Mouse (Mus musculus) gastrocnemius, adult 18-20 months (tissue): ENCODE measurements around the gene Lpcat1. TPM values are rescaled to one million over a fixed set of nuclear protein-coding genes. Genes with fewer than 3 reads are reported as not detected.

Source experiments
- DNase-seq: peaks from one replicate; pipeline ENCODE4 v3.0.0; 2021; ENCODE audit warnings: low spot score
- total RNA-seq, 2 experiments: library from RNA; stranded (reverse); gene quantifications; 2 replicates each; pipeline ENCODE4 v1.2.3; 2021

Lpcat1 gene
- total RNA-seq, 2 experiments from 2014 or later: 2.3 to 2.4 TPM

- DNase-seq: no peak
Observed at GRCm38 (mm10) chr13:73535287-73535686, 68.3 kb downstream of the Lpcat1 start.

GRCm38 (mm10) chr13:73536403-73536821, 69.4 kb downstream of the Lpcat1 start, which contains the start of gene Slc6a3:
Gene Slc6a3, plus strand, starts transcription at chr13:73536747.
- no peak for DNase-seq

- DNase-seq: no peak
Observed at GRCm38 (mm10) chr13:73536824-73537223, 69.8 kb downstream of the Lpcat1 start.

- no peak for DNase-seq
Observed at GRCm38 (mm10) chr13:73564201-73564600, 97.2 kb downstream of the Lpcat1 start.

Other genes with a start within 250 kb of the Lpcat1 start
- not detected for gene Irx4, start 206.7 kb upstream of the Lpcat1 start, total RNA-seq
- gene Mrpl36, start 138.7 kb upstream of the Lpcat1 start, total RNA-seq: 10 to 100 TPM; 44.3 to 49.4 TPM
- gene Ndufs6, start 138.7 kb upstream of the Lpcat1 start, total RNA-seq: 100 to 1,000 TPM; 433 to 453 TPM
- gene Slc6a3, start 69.5 kb downstream of the Lpcat1 start, total RNA-seq: not detected
- 10 to 100 TPM; 30.0 to 36.6 TPM for gene Clptm1l, start 136.8 kb downstream of the Lpcat1 start, total RNA-seq
- gene Tert, start 159.7 kb downstream of the Lpcat1 start, total RNA-seq: under 1 TPM in 1 of 2 experiments, not detected in 1; 0.07 TPM
- gene Slc6a18, start 210.8 kb downstream of the Lpcat1 start, total RNA-seq: under 1 TPM; 0.18 to 0.28 TPM
- under 1 TPM in 1 of 2 experiments, not detected in 1; 0.05 TPM for gene Slc6a19, start 237.7 kb downstream of the Lpcat1 start, total RNA-seq